Mouse (Mus musculus): ENCODE data around the gene Neu2. TPM values are rescaled to one million over a fixed set of nuclear protein-coding genes. Genes with fewer than 3 reads are reported as not detected.

The Neu2 gene
- polyA plus RNA-seq, 1 experiment from 2014 or later = not detected

DNA sequence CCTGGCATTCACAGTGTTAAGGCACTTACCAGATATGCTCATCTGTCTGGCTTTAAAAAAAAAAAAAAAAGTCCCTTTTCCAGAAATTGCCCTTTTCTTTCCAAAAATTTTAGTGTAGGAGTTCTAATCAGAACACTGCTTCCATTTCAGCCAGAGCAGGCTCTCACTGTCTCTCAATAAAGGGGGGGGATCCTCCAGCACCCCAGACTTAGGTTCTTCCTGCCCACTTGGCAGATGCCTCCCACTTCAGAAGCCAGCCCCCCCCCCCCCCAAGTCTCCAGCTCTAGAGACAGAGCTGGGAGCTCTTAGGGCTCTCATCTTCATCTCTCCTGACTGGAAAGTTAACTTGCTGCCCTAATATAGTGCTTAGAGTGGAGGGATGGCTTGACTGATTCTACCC is 10.8 kb downstream of the Neu2 start:
- no peak overlapping the region for H3K4me3 ChIP-seq (ENCODE audit: low read depth, low read length)
- no peak for ATAC-seq (replicated peaks; ENCODE audit: insufficient number of reproducible peaks, low FRiP score, low TSS enrichment, low read depth)
- H3K36me3 ChIP-seq (replicated peaks; ENCODE audit: control insufficient read depth, insufficient read depth, low read depth, low read length) = no peaks in the 10 kb centered on the region
- H3K27ac ChIP-seq (replicated peaks; ENCODE audit: low read depth, low read length) = no peak overlapping the region
- no peak for DNase-seq (ENCODE audit: low spot score)
- no peaks in the 10 kb centered on the region for H3K27me3 ChIP-seq (ENCODE audit: control insufficient read depth, insufficient read depth, low read length)
- H3K9me3 ChIP-seq (replicated peaks; ENCODE audit: control insufficient read depth, low read length) = no peaks in the 10 kb centered on the region
- no peak overlapping the region for H3K9ac ChIP-seq (replicated peaks; ENCODE audit: low read length)
- H3K4me1 ChIP-seq (ENCODE audit: control insufficient read depth, insufficient read depth, low read length) = no peaks in the 10 kb centered on the region
- H3K4me2 ChIP-seq (ENCODE audit: low read depth, low read length) = no peak overlapping the region

DNA sequence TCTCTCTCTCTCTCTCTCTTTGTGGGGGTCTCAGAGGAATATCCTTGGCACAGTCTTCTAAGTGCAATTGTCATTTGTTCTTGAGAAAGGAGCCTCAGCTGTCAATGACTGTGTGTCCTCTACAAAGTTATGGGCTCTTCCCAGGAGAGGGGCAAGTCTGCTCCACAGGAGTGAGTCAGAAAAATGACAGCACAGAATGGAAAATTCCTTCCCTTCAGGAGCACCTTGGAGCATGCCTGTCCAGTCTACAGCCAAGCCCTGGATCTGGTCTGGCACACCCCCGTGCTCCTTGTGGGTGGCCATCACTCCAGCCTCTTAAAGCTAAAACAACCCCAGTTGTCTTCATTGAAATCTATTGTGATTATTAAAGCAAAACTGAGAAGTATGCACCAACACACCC is 11.8 kb downstream of the Neu2 start:
- DNase-seq (ENCODE audit: low spot score) (no peak), ATAC-seq (replicated peaks; ENCODE audit: insufficient number of reproducible peaks, low FRiP score, low TSS enrichment, low read depth) (no peak)
- Histone ChIP-seq H3K36me3 (replicated peaks; ENCODE audit: control insufficient read depth, insufficient read depth, low read depth, low read length) (no peaks in the 10 kb centered on the region), H3K9me3 (replicated peaks; ENCODE audit: control insufficient read depth, low read length) (no peaks in the 10 kb centered on the region), H3K4me1 (ENCODE audit: control insufficient read depth, insufficient read depth, low read length) (no peaks in the 10 kb centered on the region), H3K4me3 (ENCODE audit: low read depth, low read length) (no peak overlapping the region), H3K27me3 (ENCODE audit: control insufficient read depth, insufficient read depth, low read length) (no peaks in the 10 kb centered on the region), H3K27ac (replicated peaks; ENCODE audit: low read depth, low read length) (no peak overlapping the region), H3K4me2 (ENCODE audit: low read depth, low read length) (no peak overlapping the region), H3K9ac (replicated peaks; ENCODE audit: low read length) (no peak overlapping the region)
- 86% methylated on average over 1 of the region's 1 CpGs for WGBS

DNA sequence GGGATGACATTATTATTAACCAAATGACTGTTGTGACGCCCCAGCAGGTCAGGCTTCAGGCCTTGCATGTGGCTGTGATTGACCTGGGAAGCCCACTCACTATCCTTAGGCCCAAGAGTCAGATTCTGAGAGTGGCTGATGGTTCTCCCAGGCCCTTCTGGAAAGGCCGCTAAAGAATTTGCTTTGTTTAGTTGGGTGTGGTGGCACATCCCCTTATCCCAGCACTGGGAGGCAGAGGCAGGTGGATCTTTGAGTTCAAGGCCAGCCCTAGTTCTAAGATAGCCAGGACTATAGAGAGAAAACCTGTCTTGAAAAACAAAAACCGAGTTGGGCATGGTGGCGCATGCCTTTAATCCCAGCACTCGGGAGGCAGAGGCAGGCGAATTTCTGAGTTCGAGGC is 15.4 kb downstream of the Neu2 start:
- DNase-seq (ENCODE audit: low spot score) (no peak), ATAC-seq (replicated peaks; ENCODE audit: insufficient number of reproducible peaks, low FRiP score, low TSS enrichment, low read depth) (no peak)
- no peak overlapping the region for H3K4me3 ChIP-seq (ENCODE audit: low read depth, low read length)
- no peaks in the 10 kb centered on the region for H3K9me3 ChIP-seq (replicated peaks; ENCODE audit: control insufficient read depth, low read length)
- H3K9ac ChIP-seq (replicated peaks; ENCODE audit: low read length) = no peak overlapping the region
- no peaks in the 10 kb centered on the region for H3K4me1 ChIP-seq (ENCODE audit: control insufficient read depth, insufficient read depth, low read length)
- no peak overlapping the region for H3K27ac ChIP-seq (replicated peaks; ENCODE audit: low read depth, low read length)
- no peak overlapping the region for H3K4me2 ChIP-seq (ENCODE audit: low read depth, low read length)
- H3K36me3 ChIP-seq (replicated peaks; ENCODE audit: control insufficient read depth, insufficient read depth, low read depth, low read length) = no peaks in the 10 kb centered on the region
- 89% methylated on average over 7 of the region's 7 CpGs for WGBS
- no peaks in the 10 kb centered on the region for H3K27me3 ChIP-seq (ENCODE audit: control insufficient read depth, insufficient read depth, low read length)

DNA sequence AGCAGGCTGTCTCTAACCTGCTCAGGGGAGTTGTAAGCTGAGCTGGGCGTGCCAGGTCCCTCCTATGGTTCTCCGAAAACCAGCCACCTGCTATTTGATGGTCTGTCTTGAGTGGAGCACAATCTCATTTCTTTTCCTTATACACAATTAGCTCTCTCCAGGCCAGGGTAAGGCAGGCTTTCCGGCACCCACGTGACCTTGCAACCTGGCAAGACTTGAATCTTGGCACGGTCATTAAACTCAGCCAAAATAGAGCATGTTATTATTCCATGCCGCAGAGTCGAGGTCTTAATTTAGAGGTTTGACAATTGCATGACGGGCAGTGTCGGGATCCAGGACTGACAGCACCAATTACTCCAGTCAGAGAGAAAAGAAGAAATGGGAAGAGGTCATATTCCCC is 17.5 kb downstream of the Neu2 start:
- Histone ChIP-seq H3K27me3 (ENCODE audit: control insufficient read depth, insufficient read depth, low read length) (no peaks in the 10 kb centered on the region), H3K4me1 (ENCODE audit: control insufficient read depth, insufficient read depth, low read length) (no peaks in the 10 kb centered on the region), H3K4me3 (ENCODE audit: low read depth, low read length) (no peak overlapping the region), H3K36me3 (replicated peaks; ENCODE audit: control insufficient read depth, insufficient read depth, low read depth, low read length) (no peaks in the 10 kb centered on the region), H3K9ac (replicated peaks; ENCODE audit: low read length) (no peak overlapping the region), H3K27ac (replicated peaks; ENCODE audit: low read depth, low read length) (no peak overlapping the region), H3K4me2 (ENCODE audit: low read depth, low read length) (no peak overlapping the region), H3K9me3 (replicated peaks; ENCODE audit: control insufficient read depth, low read length) (no peaks in the 10 kb centered on the region)
- WGBS = 67% methylated on average over 9 of the region's 9 CpGs
- ATAC-seq (replicated peaks; ENCODE audit: insufficient number of reproducible peaks, low FRiP score, low TSS enrichment, low read depth) (no peak), DNase-seq (ENCODE audit: low spot score) (no peak)

DNA sequence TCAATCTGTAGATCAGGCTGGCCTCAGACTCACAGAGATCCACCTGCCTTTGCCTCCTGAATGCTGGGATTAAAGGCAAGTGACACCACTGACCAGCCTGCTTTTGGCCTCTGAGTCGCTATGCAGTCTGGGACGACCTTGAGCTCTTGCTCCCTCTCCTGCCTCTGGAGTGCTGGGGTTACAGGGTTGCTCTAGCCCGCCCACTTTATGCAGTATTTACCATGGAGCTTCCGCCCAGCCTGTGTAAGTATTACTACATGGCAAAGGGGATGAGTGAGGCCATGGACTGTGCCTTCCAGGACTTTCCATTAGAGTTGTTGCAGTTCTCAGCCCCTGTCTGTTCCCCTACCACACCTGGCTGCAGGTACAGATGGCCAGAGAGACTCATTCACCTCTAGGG is 22.7 kb downstream of the Neu2 start:
- Histone ChIP-seq H3K9me3 (replicated peaks; ENCODE audit: control insufficient read depth, low read length) (no peaks in the 10 kb centered on the region), H3K9ac (replicated peaks; ENCODE audit: low read length) (no peak overlapping the region), H3K27me3 (ENCODE audit: control insufficient read depth, insufficient read depth, low read length) (no peaks in the 10 kb centered on the region), H3K27ac (replicated peaks; ENCODE audit: low read depth, low read length) (no peak overlapping the region), H3K4me2 (ENCODE audit: low read depth, low read length) (no peak overlapping the region), H3K4me1 (ENCODE audit: control insufficient read depth, insufficient read depth, low read length) (no peaks in the 10 kb centered on the region), H3K36me3 (replicated peaks; ENCODE audit: control insufficient read depth, insufficient read depth, low read depth, low read length) (no peaks in the 10 kb centered on the region), H3K4me3 (ENCODE audit: low read depth, low read length) (no peak overlapping the region)
- ATAC-seq (replicated peaks; ENCODE audit: insufficient number of reproducible peaks, low FRiP score, low TSS enrichment, low read depth) (no peak), DNase-seq (ENCODE audit: low spot score) (no peak)
- 71% methylated on average over 4 of the region's 4 CpGs for WGBS

DNA sequence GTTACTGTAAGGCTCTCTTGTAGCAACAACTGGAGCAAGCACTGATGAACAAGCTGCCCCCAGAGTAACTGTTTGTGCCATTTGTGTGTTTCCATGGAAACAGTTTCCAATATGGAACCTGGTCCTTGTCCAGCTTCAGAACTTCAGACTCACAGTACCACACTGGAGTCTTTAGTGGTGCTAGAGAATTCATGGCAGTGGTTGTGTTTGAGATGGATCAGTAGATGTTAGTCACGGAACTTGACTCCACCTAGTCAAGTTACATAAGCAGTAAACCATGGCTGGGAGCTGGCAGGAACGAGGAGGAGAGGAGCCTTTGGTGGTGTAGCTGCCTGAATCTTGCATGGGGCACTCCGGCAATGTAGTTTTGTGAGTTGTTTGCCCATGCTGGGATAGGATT is 24.4 kb downstream of the Neu2 start:
- ATAC-seq (replicated peaks; ENCODE audit: insufficient number of reproducible peaks, low FRiP score, low TSS enrichment, low read depth) = no peak
- no peak overlapping the region for H3K4me3 ChIP-seq (ENCODE audit: low read depth, low read length)
- H3K4me2 ChIP-seq (ENCODE audit: low read depth, low read length) = no peak overlapping the region
- WGBS = 77% methylated on average over 3 of the region's 3 CpGs
- no peak overlapping the region for H3K27ac ChIP-seq (replicated peaks; ENCODE audit: low read depth, low read length)
- no peak overlapping the region for H3K9ac ChIP-seq (replicated peaks; ENCODE audit: low read length)
- DNase-seq (ENCODE audit: low spot score) = no peak
- no peaks in the 10 kb centered on the region for H3K9me3 ChIP-seq (replicated peaks; ENCODE audit: control insufficient read depth, low read length)
- no peaks in the 10 kb centered on the region for H3K27me3 ChIP-seq (ENCODE audit: control insufficient read depth, insufficient read depth, low read length)
- H3K4me1 ChIP-seq (ENCODE audit: control insufficient read depth, insufficient read depth, low read length) = no peaks in the 10 kb centered on the region
- no peaks in the 10 kb centered on the region for H3K36me3 ChIP-seq (replicated peaks; ENCODE audit: control insufficient read depth, insufficient read depth, low read depth, low read length)

DNA sequence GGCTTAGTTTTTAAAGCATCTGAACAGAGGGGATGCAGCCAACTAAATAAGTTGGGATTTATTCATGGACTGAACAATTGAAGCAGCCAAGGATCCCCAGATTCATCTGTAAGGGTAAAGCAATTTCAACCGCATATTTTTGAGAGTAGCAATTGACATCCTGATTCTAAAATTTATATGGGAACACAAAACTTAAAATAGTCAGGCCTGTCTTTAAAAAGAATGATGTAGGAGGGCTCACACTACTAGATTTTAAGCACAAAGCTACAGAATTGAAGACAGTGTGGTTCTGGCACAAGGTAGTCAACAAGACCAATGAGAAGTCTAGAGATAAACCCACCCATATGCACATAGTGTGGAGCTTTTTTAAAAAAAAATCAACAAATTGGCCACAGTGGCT is 27.3 kb downstream of the Neu2 start:
- H3K4me3 ChIP-seq (ENCODE audit: low read depth, low read length) = no peak overlapping the region
- no peak overlapping the region for H3K27ac ChIP-seq (replicated peaks; ENCODE audit: low read depth, low read length)
- H3K4me2 ChIP-seq (ENCODE audit: low read depth, low read length) = no peak overlapping the region
- no peaks in the 10 kb centered on the region for H3K27me3 ChIP-seq (ENCODE audit: control insufficient read depth, insufficient read depth, low read length)
- no peak for ATAC-seq (replicated peaks; ENCODE audit: insufficient number of reproducible peaks, low FRiP score, low TSS enrichment, low read depth)
- no peaks in the 10 kb centered on the region for H3K9me3 ChIP-seq (replicated peaks; ENCODE audit: control insufficient read depth, low read length)
- no peaks in the 10 kb centered on the region for H3K4me1 ChIP-seq (ENCODE audit: control insufficient read depth, insufficient read depth, low read length)
- no peaks in the 10 kb centered on the region for H3K36me3 ChIP-seq (replicated peaks; ENCODE audit: control insufficient read depth, insufficient read depth, low read depth, low read length)
- WGBS = 91% methylated on average over 1 of the region's 1 CpGs
- DNase-seq (ENCODE audit: low spot score) = no peak
- H3K9ac ChIP-seq (replicated peaks; ENCODE audit: low read length) = no peak overlapping the region

DNA sequence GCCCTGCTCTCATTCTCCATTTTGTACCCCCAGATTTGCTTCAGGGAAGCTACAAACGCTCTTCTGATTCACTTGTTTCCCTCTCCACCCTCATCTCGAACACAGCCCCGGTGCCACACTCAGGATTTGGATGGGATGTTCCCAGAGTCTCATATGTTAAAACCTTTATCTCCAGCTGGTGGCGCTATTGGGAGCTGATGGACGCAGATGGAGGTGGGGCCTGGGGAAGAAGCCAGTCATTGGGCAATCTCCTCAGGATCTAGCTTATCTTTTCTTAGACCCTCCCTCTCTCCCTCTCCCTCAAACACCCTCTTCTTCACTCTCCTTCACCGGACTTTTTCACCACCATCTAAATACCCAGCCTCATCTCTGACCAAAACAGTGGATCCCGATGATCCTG is 31.9 kb downstream of the Neu2 start:
- DNase-seq (ENCODE audit: low spot score) = peak; percentile 41
- WGBS = 39% methylated on average over 7 of the region's 7 CpGs
- H3K36me3 ChIP-seq (replicated peaks; ENCODE audit: control insufficient read depth, insufficient read depth, low read depth, low read length) = no peaks in the 10 kb centered on the region

DNA sequence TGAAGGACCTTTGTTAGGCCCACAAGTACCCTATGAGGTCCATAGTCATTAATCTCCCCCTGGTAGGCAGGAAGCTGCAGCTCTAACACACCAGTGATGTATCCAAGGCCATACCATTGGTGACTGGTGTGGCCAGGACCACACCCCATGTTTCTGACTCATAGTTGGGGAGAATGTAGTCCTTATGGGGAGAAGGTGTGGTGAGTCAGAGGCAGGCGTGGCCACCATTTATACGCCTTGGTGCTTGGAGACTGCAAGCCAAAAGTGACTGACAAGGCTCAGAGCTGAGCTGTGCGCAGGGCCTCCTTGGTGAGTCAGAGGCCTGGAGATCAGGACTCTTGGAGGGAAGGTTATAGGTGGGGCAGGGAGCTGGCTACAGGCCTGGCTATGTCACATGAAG is 41.3 kb downstream of the Neu2 start:
- no peak overlapping the region for H3K4me3 ChIP-seq (ENCODE audit: low read depth, low read length)
- H3K9ac ChIP-seq (replicated peaks; ENCODE audit: low read length) = no peak overlapping the region
- DNase-seq (ENCODE audit: low spot score) (no peak), ATAC-seq (replicated peaks; ENCODE audit: insufficient number of reproducible peaks, low FRiP score, low TSS enrichment, low read depth) (no peak)
- no peaks in the 10 kb centered on the region for H3K9me3 ChIP-seq (replicated peaks; ENCODE audit: control insufficient read depth, low read length)
- no peaks in the 10 kb centered on the region for H3K4me1 ChIP-seq (ENCODE audit: control insufficient read depth, insufficient read depth, low read length)
- H3K27me3 ChIP-seq (ENCODE audit: control insufficient read depth, insufficient read depth, low read length) = no peaks in the 10 kb centered on the region
- H3K36me3 ChIP-seq (replicated peaks; ENCODE audit: control insufficient read depth, insufficient read depth, low read depth, low read length) = no peaks in the 10 kb centered on the region
- H3K4me2 ChIP-seq (ENCODE audit: low read depth, low read length) = no peak overlapping the region
- H3K27ac ChIP-seq (replicated peaks; ENCODE audit: low read depth, low read length) = no peak overlapping the region
- 98% methylated on average over 3 of the region's 3 CpGs for WGBS

More for the DNA sequence above, 31.9 kb downstream of the Neu2 start:
- Histone ChIP-seq H3K4me3 (ENCODE audit: low read depth, low read length) (no peak overlapping the region), H3K4me2 (ENCODE audit: low read depth, low read length) (no peak overlapping the region), H3K4me1 (ENCODE audit: control insufficient read depth, insufficient read depth, low read length) (no peaks in the 10 kb centered on the region; the same call in 1 of the 2 replicates), H3K27me3 (ENCODE audit: control insufficient read depth, insufficient read depth, low read length) (no peaks in the 10 kb centered on the region), H3K9ac (replicated peaks; ENCODE audit: low read length) (no peak overlapping the region), H3K27ac (replicated peaks; ENCODE audit: low read depth, low read length) (no peak overlapping the region), H3K9me3 (replicated peaks; ENCODE audit: control insufficient read depth, low read length) (no peaks in the 10 kb centered on the region)
- no peak for ATAC-seq (replicated peaks; ENCODE audit: insufficient number of reproducible peaks, low FRiP score, low TSS enrichment, low read depth)
